Mouse (Mus musculus) spleen, adult 2 months (tissue): ENCODE data around the gene Crb1.

Experiments
- CTCF ChIP-seq: fragments of 200-500 bp; IDR thresholded peaks from 2 replicates; pipeline ENCODE4 v1.5.1; 2011; ENCODE audit warnings: mild to moderate bottlenecking, inconsistent platforms; ENCODE audit not compliant: insufficient read depth, insufficient read length, insufficient replicate concordance; ENCODE audit errors: extremely low read depth
- POLR2A ChIP-seq: fragments of 200-500 bp; IDR thresholded peaks from 2 replicates; pipeline ENCODE4 v1.6.1; 2011; ENCODE audit warnings: low read depth, low read length, inconsistent platforms

DNA sequence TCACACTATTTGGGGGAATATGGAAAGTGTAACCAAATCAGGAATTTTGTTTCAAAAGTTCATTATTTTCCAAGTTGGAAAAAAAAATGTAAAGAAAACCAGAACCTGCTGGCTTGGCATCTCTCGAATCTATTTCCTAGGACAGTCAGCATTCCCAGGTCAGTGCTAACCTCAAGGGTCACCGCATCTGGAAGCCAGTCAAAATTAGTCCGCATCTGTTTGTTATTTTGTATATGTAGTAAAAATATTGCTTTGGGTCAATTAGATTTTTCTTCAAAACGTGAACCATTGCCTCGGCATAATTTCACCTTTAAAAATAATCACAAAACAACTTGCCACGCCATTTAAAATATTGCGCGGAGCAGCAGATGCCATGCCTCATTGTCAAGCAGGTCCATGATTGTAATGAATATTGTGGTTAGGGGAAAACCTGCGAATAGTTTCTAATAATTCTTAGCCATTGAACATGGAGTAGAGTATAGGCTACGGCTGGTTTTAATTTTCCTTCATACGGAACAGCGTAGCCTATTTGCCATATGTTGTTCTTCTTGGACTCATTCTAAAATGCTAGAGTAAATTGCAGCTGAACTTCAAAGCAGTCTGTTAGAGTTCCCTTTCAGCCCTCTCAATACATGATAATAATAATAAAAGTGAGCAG lies 130.0 kb downstream of the Crb1 start:
- TF ChIP-seq CTCF, result no peak
- TF ChIP-seq POLR2A, result no peak
